Mouse (Mus musculus) Patski (cell line): ENCODE data around the gene Otulin. TPM values are rescaled to one million over a fixed set of nuclear protein-coding genes. Genes with fewer than 3 reads are reported as not detected.

Source experiments
- ATAC-seq: fragments of 100-300 bp; one replicate; pipeline ENCODE4 v1.8.0; 2021
- CTCF ChIA-PET: fragments of 350-600 bp; sonication (Branson Sonifier 250); formaldehyde crosslinking; loops from one replicate; lab custom pipeline; 2022; ENCODE audit warnings: inconsistent platforms; lab: Charles Lee
- POLR2A ChIA-PET: fragments of 350-600 bp; sonication (Branson Sonifier 250); formaldehyde crosslinking; loops from one replicate; lab custom pipeline; 2022; ENCODE audit warnings: antibody characterized with exemption, inconsistent platforms; lab: Charles Lee
- DNase-seq: peaks from one replicate; pipeline ENCODE4 v3.0.0-alpha.2; 2011; ENCODE audit warnings: low read depth, low spot score
- H3K27me3 ChIP-seq: fragments of 371-371 bp; one replicate; pipeline ENCODE4 v1.5.1; 2021
- CTCF ChIP-seq: fragments of 100-300 bp; IDR thresholded peaks from one replicate; pipeline ENCODE4 v1.5.1; 2021
- in situ Hi-C: fragments of 300-500 bp; cut with MboI; formaldehyde crosslinking; loops from 3 replicates; pipeline ENCODE4 v1.11.1; 2018; ENCODE audit warnings: low pct_unique_long_range_greater_than_20kb, mixed read lengths
- polyA plus RNA-seq: library from polyadenylated mRNA; unstranded; gene quantifications from one replicate; pipeline ENCODE4 v1.2.3, GENCODE M21; 2021

Otulin gene
- polyA plus RNA-seq, 1 experiment from 2014 or later, result 42.4 TPM

- H3K27me3 ChIP-seq, result no peaks in the 10 kb centered on the region
- ChIA-PET POLR2A (interaction anchor here (0.6 to 1.0 kb wide), 2 partner anchors 33 to 49 kb away, joined by 4 to 6 read pairs; no protein-coding TSS in a partner anchor), CTCF (interaction anchor here (0.8 to 2.6 kb wide), 6 partner anchors 11 to 249 kb away, joined by 3 to 8 read pairs (median 3); no protein-coding TSS in a partner anchor)
- no peak for DNase-seq
- ATAC-seq, result no peak
- TF ChIP-seq CTCF, result no peak
- in situ Hi-C loops, result no loop called here
These were observed 55.3 kb downstream of the Otulin start for GRCm38 (mm10) chr15:27574992-27575781.

- DNase-seq (no peak), ATAC-seq (no peak)
- CTCF ChIA-PET, result interaction anchor here (1.5 kb wide), 1 partner anchor 12 kb away, joined by 4 read pairs; no protein-coding TSS in a partner anchor
- no peak for TF ChIP-seq CTCF
- POLR2A ChIA-PET, result no interaction called here
- in situ Hi-C loops, result no loop called here
- no peaks in the 10 kb centered on the region for H3K27me3 ChIP-seq
These were observed 59.3 kb downstream of the Otulin start for GRCm38 (mm10) chr15:27571179-27571578.

DNA sequence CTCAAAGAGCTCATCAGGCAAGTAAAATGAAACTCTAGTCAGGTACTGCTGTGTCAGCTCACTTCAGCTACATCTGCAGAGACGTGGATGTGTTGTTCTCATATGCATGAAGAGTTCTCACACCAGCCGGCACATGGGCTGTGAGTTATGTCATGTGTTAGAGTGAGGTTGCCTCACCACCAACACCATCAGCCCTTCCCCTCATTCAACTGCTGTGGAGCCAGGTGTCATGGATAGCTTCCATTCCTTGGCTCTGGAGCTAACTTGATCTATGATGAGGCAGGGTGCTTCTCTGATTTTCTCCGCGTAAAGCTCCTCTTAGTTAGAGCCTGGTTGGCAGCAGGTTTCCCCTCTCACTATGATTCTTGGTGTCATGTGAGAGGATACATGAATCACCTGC, 60.1 kb downstream of the Otulin start:
- H3K27me3 ChIP-seq, result no peaks in the 10 kb centered on the region
- POLR2A ChIA-PET, result interaction anchor here (0.6 to 1.3 kb wide), 2 partner anchors 9 to 17 kb away, joined by 3 to 8 read pairs; no protein-coding TSS in a partner anchor
- CTCF ChIA-PET, result interaction anchor here (0.9 to 3.4 kb wide), 3 partner anchors 12 to 247 kb away, joined by 3 to 13 read pairs (median 4); no protein-coding TSS in a partner anchor
- DNase-seq, result no peak
- ATAC-seq, result no peak
- in situ Hi-C loops, result no loop called here
- TF ChIP-seq CTCF, result no peak

DNA sequence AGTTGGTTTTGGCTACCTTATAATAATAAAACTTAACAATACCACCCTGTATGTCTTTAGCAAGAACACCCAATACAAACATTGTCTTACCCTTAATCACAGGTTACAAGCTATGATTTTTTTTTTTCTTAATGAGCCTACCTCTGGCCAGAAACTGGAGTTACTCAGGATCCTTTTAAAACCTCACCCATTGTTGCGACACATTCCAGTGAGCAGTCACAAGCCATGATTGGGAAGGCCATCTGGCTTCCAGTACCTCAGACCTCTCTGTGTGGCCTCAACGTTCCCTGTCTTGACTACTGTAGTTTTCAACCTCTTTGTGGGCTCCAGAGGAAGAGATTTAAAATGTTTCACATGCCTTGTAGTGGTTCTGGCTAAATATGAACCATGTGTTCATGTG, 60.6 kb downstream of the Otulin start:
- ChIA-PET CTCF (interaction anchor here (0.9 to 3.4 kb wide), 3 partner anchors 12 to 247 kb away, joined by 3 to 13 read pairs (median 4); no protein-coding TSS in a partner anchor), POLR2A (interaction anchor here (1.1 to 1.3 kb wide), 2 partner anchors 9 to 18 kb away, joined by 3 read pairs; no protein-coding TSS in a partner anchor)
- ATAC-seq (peak; percentile 66), DNase-seq (no peak)
- TF ChIP-seq CTCF, result no peak
- no peaks in the 10 kb centered on the region for H3K27me3 ChIP-seq
- in situ Hi-C loops, result no loop called here

- POLR2A ChIA-PET, result no interaction called here
- no peaks in the 10 kb centered on the region for H3K27me3 ChIP-seq
- DNase-seq, result no peak
- CTCF ChIA-PET, result interaction anchor here (1.4 to 3.4 kb wide), 3 partner anchors 10 to 243 kb away, joined by 4 to 13 read pairs (median 4); no protein-coding TSS in a partner anchor
- ATAC-seq, result no peak
- in situ Hi-C loops, result no loop called here
- no peak for TF ChIP-seq CTCF
These were observed 62.1 kb downstream of the Otulin start for GRCm38 (mm10) chr15:27568371-27568770.

GRCm38 (mm10) chr15:27567356-27567755, 63.1 kb downstream of the Otulin start:
- no peak for DNase-seq
- no peak for TF ChIP-seq CTCF
- in situ Hi-C loops, result no loop called here
- no peak for ATAC-seq
- no peaks in the 10 kb centered on the region for H3K27me3 ChIP-seq
- POLR2A ChIA-PET, result no interaction called here
- CTCF ChIA-PET, result interaction anchor here (1.2 to 1.4 kb wide), 2 partner anchors 9 kb away, joined by 3 to 4 read pairs; no protein-coding TSS in a partner anchor

DNA sequence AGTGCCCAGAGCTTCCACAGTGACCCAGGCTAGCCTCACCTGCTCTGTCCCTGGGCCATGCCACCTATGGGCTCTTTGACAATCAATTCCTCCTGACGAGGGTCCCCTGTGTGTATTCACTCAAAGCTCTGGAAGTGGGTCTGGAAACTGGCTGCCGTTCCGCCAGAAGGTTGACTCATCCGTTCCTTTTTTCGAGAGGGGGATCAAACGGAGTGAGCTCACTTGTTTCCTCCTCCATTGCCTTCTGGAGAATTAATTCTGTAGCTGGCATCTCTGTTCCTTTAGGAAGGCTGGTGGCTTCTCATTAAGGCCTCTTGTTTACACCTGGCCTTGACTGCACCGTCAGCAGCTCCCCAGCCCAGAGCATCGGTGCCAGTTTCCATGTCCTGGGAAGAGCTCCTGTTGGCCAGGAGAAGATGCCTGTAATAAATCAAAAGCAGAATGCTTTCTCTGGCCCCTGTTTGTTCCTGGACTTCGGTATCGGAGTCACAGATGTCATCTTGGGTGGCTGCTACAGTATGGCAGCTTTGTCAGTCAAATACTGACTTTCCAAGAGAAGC, 64.8 kb downstream of the Otulin start:
- ATAC-seq, result no peak
- in situ Hi-C loops, result no loop called here
- ChIA-PET POLR2A (no interaction called here), CTCF (interaction anchor here (0.9 to 3.0 kb wide), 4 partner anchors 12 to 100 kb away, joined by 3 to 8 read pairs (median 4); no protein-coding TSS in a partner anchor)
- no peaks in the 10 kb centered on the region for H3K27me3 ChIP-seq
- no peak for DNase-seq
- no peak for TF ChIP-seq CTCF

GRCm38 (mm10) chr15:27564106-27565100, 66.1 kb downstream of the Otulin start:
- no peak for DNase-seq
- CTCF ChIA-PET, result interaction anchor here (0.9 to 3.0 kb wide), 2 partner anchors 13 to 18 kb away, joined by 4 to 8 read pairs; no protein-coding TSS in a partner anchor
- in situ Hi-C loops, result no loop called here

GRCm38 (mm10) chr15:27560315-27560714, 70.2 kb downstream of the Otulin start:
- CTCF ChIA-PET, result interaction anchor here (0.5 to 2.6 kb wide), 2 partner anchors 15 to 167 kb away, joined by 3 to 8 read pairs; no protein-coding TSS in a partner anchor
- H3K27me3 ChIP-seq, result no peaks in the 10 kb centered on the region
- no peak for DNase-seq
- TF ChIP-seq CTCF, result no peak
- ATAC-seq, result no peak
- POLR2A ChIA-PET, result interaction anchor here (0.6 kb wide), 1 partner anchor 58 kb away, joined by 7 read pairs; no protein-coding TSS in a partner anchor
- in situ Hi-C loops, result no loop called here

More at GRCm38 (mm10) chr15:27564106-27565100, 66.1 kb downstream of the Otulin start:
- no peak for TF ChIP-seq CTCF
- ATAC-seq, result no peak
- no peaks in the 10 kb centered on the region for H3K27me3 ChIP-seq
- POLR2A ChIA-PET, result interaction anchor here (0.6 kb wide), 1 partner anchor 48 kb away, joined by 3 read pairs; no protein-coding TSS in a partner anchor
